Mouse (Mus musculus) heart, embryonic 13.5 days (tissue): ENCODE data around the gene Gm5426. TPM values are rescaled to one million over a fixed set of nuclear protein-coding genes. Genes with fewer than 3 reads are reported as not detected.
"Not testable (repeated sequence)": the region's sequence is repeated elsewhere in the genome, so short reads cannot be mapped to it uniquely, and the experiment has no call there.

ENCODE experiments used
- ATAC-seq: fragments of 200-750 bp; cut with Nextera tagmentation; 2 replicates; pipeline ENCODE4 v1.8.0; 2017; ENCODE audit warnings: moderate TSS enrichment; ENCODE audit not compliant: insufficient number of reproducible peaks, low FRiP score, low TSS enrichment; ENCODE audit errors: extremely low read depth
- H3K27ac ChIP-seq: fragments of 300-500 bp; sonication (generic); replicated peaks from 2 replicates; pipeline ENCODE4 v1.5.1; 2015; ENCODE audit warnings: moderate library complexity, mild to moderate bottlenecking, inconsistent platforms
- H3K27me3 ChIP-seq: fragments of 300-500 bp; sonication (generic); replicated peaks from 2 replicates; pipeline ENCODE4 v1.6.1; 2015; ENCODE audit warnings: mild to moderate bottlenecking, inconsistent platforms
- H3K36me3 ChIP-seq: fragments of 300-500 bp; sonication (generic); 2 replicates; pipeline ENCODE4 v1.6.1; 2015; ENCODE audit warnings: mild to moderate bottlenecking, inconsistent platforms
- H3K4me1 ChIP-seq: fragments of 300-500 bp; sonication (generic); 2 replicates; pipeline ENCODE4 v1.6.1; 2015; ENCODE audit warnings: inconsistent platforms
- H3K4me2 ChIP-seq: fragments of 300-500 bp; sonication (generic); 2 replicates; pipeline ENCODE4 v1.6.1; 2015; ENCODE audit warnings: inconsistent platforms, mild to moderate bottlenecking, moderate library complexity
- H3K4me3 ChIP-seq: fragments of 300-500 bp; sonication (generic); 2 replicates; pipeline ENCODE4 v1.5.1; 2015; ENCODE audit warnings: moderate library complexity, mild to moderate bottlenecking, inconsistent platforms
- H3K9ac ChIP-seq: fragments of 300-500 bp; sonication (generic); 2 replicates; pipeline ENCODE4 v1.6.1; 2015; ENCODE audit warnings: inconsistent platforms, mild to moderate bottlenecking, moderate library complexity
- H3K9me3 ChIP-seq: fragments of 300-500 bp; sonication (generic); 2 replicates; pipeline ENCODE4 v1.6.1; 2016; ENCODE audit warnings: inconsistent platforms
- WGBS: fragments of 180-500 bp; shearing (Covaris S2); methylation state at CpG from one replicate; pipeline ENCODE4 v1.1.7; 2015; ENCODE audit warnings: mixed read lengths; 5-methylcytosine and 5-hydroxymethylcytosine counted together
- polyA plus RNA-seq: library from polyadenylated mRNA; unstranded; fragments of >200 nt; fragmentation: Nextera tagmentation; extraction: Ambion mirVana; gene quantifications from 2 replicates; pipeline ENCODE4 v1.2.1, GENCODE M21; 2015

Gm5426 gene
- polyA plus RNA-seq, 1 experiment from 2014 or later, result not detected

DNA sequence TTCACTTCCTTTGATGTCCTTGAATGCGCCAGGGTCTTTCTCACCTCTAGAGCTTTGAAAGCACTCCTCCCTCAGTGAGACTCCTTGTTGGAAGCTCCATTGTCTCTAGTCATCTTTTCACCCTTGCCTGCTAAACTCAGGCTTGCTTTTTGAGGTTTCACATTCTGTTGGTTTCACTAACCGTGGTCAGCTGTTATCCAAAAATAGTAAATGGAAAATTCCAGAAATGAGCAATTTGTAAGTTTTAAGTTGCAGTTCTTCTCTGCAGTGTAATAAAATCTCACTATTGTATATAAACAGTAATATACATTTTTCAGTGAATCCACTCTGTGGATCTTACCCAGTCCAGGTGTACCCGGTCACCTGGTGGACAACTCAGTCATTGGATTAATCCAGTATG lies 21.1 kb upstream of the Gm5426 start:
- no peak overlapping the region for H3K4me3 ChIP-seq
- 74% methylated on average over 3 of the region's 3 CpGs for WGBS
- ATAC-seq, result no peak
- no peak overlapping the region for H3K9ac ChIP-seq
- no peaks in the 10 kb centered on the region for H3K4me1 ChIP-seq
- H3K27ac ChIP-seq, result no peak overlapping the region
- no peak overlapping the region for H3K4me2 ChIP-seq
- H3K9me3 ChIP-seq, result 0 out of 2 replicates have a peak, but pooled peaks cover 3% of the 10 kb centered on the region
- no peaks in the 10 kb centered on the region for H3K27me3 ChIP-seq
- H3K36me3 ChIP-seq, result no peaks in the 10 kb centered on the region

DNA sequence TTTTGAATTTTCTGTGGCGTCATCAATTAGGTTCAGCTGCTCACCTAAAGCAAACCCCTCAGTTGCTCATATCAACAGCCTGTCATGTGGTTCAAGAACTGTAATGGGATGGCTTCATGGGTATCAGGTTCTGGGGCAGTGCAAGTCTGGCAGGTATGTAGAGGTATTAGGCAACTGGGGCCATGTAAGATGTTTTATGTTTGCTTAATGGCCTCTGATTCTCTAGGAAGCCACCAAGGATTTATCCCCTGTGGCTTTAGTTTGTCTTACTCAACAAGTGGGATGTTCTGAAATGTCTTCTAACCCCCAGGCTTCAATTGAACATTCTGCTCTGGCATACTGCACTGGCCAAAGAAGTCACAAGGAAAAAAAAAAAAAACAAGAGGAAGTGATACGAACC lies 15.6 kb upstream of the Gm5426 start:
- H3K9me3 ChIP-seq, result no peaks in the 10 kb centered on the region
- H3K4me3 ChIP-seq, result no peak overlapping the region
- 75% methylated on average over 2 of the region's 2 CpGs for WGBS
- H3K4me1 ChIP-seq, result no peaks in the 10 kb centered on the region
- peak overlapping the region; percentile 25; the same call in 1 of the 2 replicates for H3K27ac ChIP-seq
- H3K36me3 ChIP-seq, result no peaks in the 10 kb centered on the region
- no peaks in the 10 kb centered on the region for H3K27me3 ChIP-seq
- H3K9ac ChIP-seq, result no peak overlapping the region
- ATAC-seq, result no peak
- H3K4me2 ChIP-seq, result no peak overlapping the region

DNA sequence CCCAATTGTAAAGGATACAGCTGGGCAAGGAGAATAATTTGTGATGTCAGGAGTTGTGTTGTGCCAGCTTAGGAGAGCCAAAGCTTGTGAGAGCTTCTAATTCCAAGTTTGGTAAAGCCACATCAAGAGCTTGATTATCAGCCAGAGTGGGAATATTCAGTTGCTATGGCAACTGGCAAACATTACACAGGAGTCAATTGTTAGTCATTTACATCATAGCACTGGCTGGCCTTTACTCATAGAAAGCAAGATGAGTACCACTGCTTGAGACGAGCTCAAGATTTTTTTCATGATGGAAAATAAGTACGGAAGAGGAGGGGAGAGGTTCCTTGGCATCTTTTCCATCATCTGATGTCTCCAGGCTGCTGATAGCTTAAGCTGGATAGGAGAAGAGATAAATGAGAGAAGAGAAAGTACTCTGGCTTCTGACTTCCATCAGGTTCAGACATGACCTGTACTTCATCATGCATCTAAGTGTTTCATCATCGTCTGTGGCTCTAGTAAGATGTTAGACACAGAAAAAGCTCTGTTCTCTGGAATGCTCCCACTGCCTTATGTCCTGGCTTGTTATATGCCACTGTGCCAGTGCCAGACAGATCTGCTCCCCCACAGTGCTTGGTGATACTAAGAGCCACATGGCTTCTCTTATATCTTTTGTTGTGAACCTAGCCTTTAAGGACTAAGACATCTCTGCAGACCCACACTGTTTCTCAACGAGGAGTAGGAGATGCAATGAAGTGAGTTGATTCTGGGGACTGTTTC lies 15.0 kb upstream of the Gm5426 start:
- Histone ChIP-seq H3K9ac (no peak overlapping the region), H3K4me2 (no peak overlapping the region), H3K4me1 (no peaks in the 10 kb centered on the region), H3K36me3 (no peaks in the 10 kb centered on the region), H3K9me3 (no peaks in the 10 kb centered on the region), H3K27me3 (no peaks in the 10 kb centered on the region), H3K27ac (peak overlapping the region; percentile 25; the same call in 1 of the 2 replicates), H3K4me3 (no peak overlapping the region)
- 55% methylated on average over 4 of the region's 4 CpGs for WGBS
- no peak for ATAC-seq

DNA sequence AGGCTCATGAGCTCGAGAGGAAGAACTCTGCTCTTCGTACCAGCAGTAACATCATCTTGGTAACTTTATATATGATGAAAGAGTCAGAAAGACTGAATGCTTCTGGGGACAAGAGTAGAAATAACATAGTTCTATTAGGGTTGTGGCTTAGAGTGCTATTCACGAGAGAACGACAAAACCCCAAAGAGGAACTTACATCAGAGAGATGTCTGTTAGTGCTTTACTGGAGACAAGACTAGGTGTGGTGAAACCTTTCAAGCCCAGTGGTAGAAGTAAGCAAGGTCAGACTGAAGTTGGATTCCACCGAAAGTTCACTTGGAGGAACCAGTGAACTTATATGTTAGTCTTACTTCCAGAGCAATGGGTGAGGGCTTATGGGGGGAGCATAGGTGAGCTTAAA lies 12.5 kb upstream of the Gm5426 start:
- Histone ChIP-seq H3K9ac (no peak overlapping the region), H3K9me3 (no peaks in the 10 kb centered on the region), H3K27ac (no peak overlapping the region), H3K36me3 (no peaks in the 10 kb centered on the region), H3K4me2 (no peak overlapping the region), H3K4me1 (no peaks in the 10 kb centered on the region), H3K27me3 (no peaks in the 10 kb centered on the region), H3K4me3 (no peak overlapping the region)
- WGBS, result 73% methylated on average over 5 of the region's 5 CpGs
- ATAC-seq, result no peak

DNA sequence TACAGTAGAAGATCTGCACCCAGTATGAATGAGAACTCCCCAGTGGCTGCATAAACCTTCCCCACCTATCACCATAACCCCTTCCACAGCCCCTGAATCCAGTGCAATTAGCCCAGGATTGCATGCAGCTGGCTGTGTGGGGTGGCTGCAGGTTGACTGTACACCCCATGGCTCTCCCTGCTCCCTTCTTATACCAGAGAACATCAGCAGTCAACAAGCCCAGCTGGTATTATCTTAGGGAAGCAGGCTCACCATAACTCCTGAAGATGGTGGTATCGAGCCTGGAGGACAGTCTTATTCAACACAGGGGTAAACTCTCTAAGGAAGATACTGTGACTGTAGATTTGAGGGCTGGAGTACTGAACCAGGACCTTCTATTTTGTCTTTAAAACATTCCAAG lies 12.1 kb upstream of the Gm5426 start:
- H3K9me3 ChIP-seq, result no peaks in the 10 kb centered on the region
- H3K9ac ChIP-seq, result no peak overlapping the region
- ATAC-seq, result no peak
- H3K27me3 ChIP-seq, result no peaks in the 10 kb centered on the region
- no peaks in the 10 kb centered on the region for H3K4me1 ChIP-seq
- WGBS, result 69% methylated on average over 1 of the region's 1 CpGs
- no peaks in the 10 kb centered on the region for H3K36me3 ChIP-seq
- H3K4me2 ChIP-seq, result no peak overlapping the region
- H3K27ac ChIP-seq, result no peak overlapping the region
- H3K4me3 ChIP-seq, result no peak overlapping the region

DNA sequence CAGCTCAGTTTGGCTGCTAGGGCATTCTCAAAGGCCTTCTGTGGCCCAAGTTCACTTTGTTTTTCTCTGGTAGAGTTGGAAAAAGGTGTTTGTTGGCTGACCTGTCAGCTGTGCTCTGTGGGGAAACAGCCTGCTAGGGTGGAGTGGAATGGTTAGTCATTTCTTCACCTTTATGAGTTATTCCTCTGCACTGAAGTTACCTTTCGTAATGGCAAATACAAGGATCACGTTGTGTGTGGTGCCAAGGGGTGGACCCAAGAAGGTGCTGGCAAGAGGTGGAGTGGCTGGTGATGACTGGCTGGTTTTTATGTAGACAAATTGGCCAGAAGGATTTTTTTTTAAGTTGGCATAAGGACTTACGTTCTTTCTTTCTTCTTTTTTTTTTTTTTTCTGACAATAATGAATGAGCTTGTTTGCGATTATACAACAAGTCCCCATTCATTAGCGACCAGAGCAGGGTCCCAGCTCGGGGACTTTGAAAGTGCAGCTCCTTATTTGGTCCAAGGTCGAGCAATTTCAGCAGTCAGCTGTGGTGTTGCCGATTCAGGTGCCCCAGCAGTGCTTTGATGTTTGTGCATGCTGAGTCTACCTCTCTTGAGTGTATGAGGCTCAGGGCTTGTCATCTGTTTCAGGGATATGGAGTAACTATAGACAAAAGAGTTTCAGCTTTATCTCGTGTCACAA lies 10.5 kb upstream of the Gm5426 start:
- H3K4me1 ChIP-seq, result no peaks in the 10 kb centered on the region
- H3K4me2 ChIP-seq, result no peak overlapping the region
- H3K9ac ChIP-seq, result no peak overlapping the region
- no peak for ATAC-seq
- no peak overlapping the region for H3K4me3 ChIP-seq
- no peak overlapping the region for H3K27ac ChIP-seq
- no peaks in the 10 kb centered on the region for H3K27me3 ChIP-seq
- WGBS, result 62% methylated on average over 9 of the region's 9 CpGs
- no peaks in the 10 kb centered on the region for H3K36me3 ChIP-seq
- H3K9me3 ChIP-seq, result no peaks in the 10 kb centered on the region

DNA sequence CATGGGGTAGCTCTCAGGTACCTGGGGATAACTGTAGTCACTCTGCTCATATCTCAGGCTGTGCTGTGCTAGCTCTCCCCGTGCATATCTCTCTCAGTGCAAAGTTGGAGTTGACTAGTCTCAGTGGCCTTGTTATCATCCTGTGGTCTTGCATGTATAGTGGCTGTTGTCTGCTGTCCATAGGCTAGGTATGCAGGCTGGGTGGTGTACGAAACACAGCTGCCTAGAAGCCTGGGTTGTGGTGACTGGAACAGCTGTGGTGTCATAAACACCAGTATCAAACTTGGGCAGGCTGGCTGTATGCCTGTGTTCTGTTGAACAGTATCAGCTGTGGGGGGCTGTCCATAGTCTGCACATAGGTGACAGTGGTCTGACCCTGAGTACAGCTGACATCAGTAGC lies 7.2 kb upstream of the Gm5426 start:
- Histone ChIP-seq H3K4me3 (no peak overlapping the region), H3K9me3 (no peaks in the 10 kb centered on the region), H3K27ac (no peak overlapping the region), H3K9ac (no peak overlapping the region), H3K4me1 (peaks cover 5% of the 10 kb centered on the region), H3K4me2 (no peak overlapping the region), H3K36me3 (no peaks in the 10 kb centered on the region), H3K27me3 (no peaks in the 10 kb centered on the region)
- 52% methylated on average over 2 of the region's 2 CpGs for whole genome bisulfite sequencing
- ATAC-seq, result no peak

DNA sequence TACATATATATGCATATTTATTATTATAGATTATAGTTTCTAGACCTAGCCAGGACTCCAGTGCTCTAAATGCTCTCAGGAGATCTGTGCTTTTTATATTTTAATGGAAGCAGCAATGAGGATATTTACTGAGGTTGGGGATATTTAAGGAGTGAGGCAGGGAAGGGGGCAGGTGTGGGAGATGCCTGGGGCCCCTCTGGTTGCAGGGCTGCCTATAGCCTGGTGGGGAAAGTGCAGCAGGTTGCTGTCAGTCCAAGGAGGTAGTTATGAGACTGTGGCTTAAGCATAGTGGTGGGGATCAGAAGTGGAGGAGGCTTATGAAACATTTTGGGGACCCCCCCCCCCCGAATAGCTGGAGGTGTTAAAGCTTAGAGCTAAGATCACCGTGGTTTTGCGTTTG lies 6.0 kb upstream of the Gm5426 start:
- peaks cover 5% of the 10 kb centered on the region for H3K4me1 ChIP-seq
- no peaks in the 10 kb centered on the region for H3K9me3 ChIP-seq
- no peak overlapping the region for H3K27ac ChIP-seq
- H3K9ac ChIP-seq, result no peak overlapping the region
- WGBS, result 67% methylated on average over 3 of the region's 3 CpGs
- no peak overlapping the region for H3K4me2 ChIP-seq
- H3K36me3 ChIP-seq, result no peaks in the 10 kb centered on the region
- ATAC-seq, result no peak
- no peaks in the 10 kb centered on the region for H3K27me3 ChIP-seq
- no peak overlapping the region for H3K4me3 ChIP-seq

DNA sequence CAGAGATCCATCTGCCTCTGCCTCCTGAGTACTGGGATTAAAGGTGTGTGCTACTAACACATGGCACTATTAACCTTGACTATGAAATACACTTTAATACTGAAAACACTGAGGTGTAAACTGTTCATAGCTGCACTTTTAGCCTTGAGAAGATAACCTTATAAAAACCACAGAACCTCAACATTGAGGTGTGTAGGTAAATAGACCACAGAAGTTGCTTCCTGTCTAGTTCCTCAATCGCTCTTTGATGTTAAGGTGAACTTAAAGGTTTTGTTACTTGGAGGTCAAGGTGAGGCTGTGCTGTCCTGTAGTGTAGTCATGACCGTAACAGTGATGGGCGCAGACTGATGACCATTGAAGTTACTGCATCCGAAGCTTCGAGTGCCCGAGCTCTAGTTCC lies 5.3 kb upstream of the Gm5426 start:
- no peak overlapping the region for H3K4me3 ChIP-seq
- H3K4me1 ChIP-seq, result peaks cover 5% of the 10 kb centered on the region
- H3K27me3 ChIP-seq, result no peaks in the 10 kb centered on the region
- no peak overlapping the region for H3K9ac ChIP-seq
- H3K27ac ChIP-seq, result no peak overlapping the region
- no peak for ATAC-seq
- no peaks in the 10 kb centered on the region for H3K36me3 ChIP-seq
- 88% methylated on average over 6 of the region's 6 CpGs for WGBS
- H3K9me3 ChIP-seq, result no peaks in the 10 kb centered on the region
- no peak overlapping the region for H3K4me2 ChIP-seq

DNA sequence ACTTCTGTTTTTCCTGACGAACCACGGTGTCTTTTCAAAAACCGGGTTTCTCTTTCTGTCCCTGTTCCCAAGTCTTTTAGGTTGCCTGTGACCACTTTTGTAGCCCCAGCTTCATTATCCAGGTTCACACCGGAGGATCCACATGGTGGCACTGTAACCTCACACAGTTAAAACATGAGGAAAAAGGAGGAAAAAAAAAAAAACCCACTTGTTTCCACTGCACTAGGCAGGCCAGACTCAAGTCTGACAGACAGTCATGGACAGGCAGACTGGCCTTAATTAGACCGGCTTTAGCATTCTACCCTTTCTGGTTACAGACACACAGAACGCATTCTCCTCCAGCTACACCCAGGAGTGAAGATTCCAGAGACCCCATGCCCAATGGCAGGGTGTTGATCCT lies 4.2 kb upstream of the Gm5426 start:
- no peak overlapping the region for H3K4me3 ChIP-seq
- no peak for ATAC-seq
- H3K36me3 ChIP-seq, result no peaks in the 10 kb centered on the region
- 24% methylated on average over 6 of the region's 6 CpGs for WGBS
- no peaks in the 10 kb centered on the region for H3K27me3 ChIP-seq
- no peak overlapping the region for H3K4me2 ChIP-seq
- H3K27ac ChIP-seq, result no peak overlapping the region
- H3K9ac ChIP-seq, result no peak overlapping the region
- no peaks in the 10 kb centered on the region for H3K9me3 ChIP-seq
- H3K4me1 ChIP-seq, result peaks cover 5% of the 10 kb centered on the region

DNA sequence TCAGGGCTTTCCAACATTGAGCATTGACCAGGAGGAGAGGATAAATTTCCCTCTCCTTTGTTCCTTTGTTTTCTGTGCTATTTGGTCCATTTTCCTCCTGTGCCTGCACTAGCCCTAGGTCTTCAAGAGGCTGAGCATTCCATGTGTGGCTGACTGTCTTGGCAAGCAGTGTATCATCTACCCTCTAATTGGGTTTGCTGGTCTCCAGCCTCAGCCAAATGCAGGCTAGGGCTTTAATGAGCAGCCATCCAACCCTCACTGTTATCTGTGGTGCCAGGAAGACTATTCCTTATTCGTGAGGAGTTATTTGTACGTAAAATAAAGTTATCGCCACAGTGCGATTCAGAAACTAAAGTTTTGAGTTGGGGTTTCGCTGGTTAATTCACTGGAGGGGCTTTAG lies 2.2 kb downstream of the Gm5426 start:
- 82% methylated on average over 5 of the region's 5 CpGs for WGBS
- Histone ChIP-seq H3K4me3 (no peak overlapping the region), H3K4me1 (no peaks in the 10 kb centered on the region), H3K27me3 (no peaks in the 10 kb centered on the region), H3K9ac (no peak overlapping the region), H3K9me3 (no peaks in the 10 kb centered on the region), H3K4me2 (no peak overlapping the region), H3K36me3 (no peaks in the 10 kb centered on the region), H3K27ac (no peak overlapping the region)
- ATAC-seq, result no peak

DNA sequence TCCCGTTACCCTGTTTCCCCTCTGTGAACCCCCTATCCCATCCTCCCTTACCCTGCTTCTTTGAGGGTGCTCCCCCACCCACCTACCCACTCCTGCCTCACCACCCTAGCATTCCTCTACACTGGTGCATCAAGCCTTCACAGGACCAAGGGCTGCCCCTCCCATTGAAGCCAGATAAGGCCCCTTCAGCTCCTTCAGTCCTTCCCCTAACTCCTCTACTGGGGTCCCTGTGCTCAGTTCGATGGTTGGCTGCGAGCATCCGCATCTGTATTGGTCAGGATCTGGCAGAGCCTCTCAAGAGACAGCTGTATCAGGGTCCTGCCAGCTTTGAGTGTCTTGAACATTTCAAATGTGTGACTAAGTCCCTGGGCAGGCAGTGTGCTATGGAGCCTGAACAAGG lies 2.9 kb downstream of the Gm5426 start:
- not testable (repeated sequence) for H3K4me3 ChIP-seq, ATAC-seq, H3K9ac ChIP-seq, H3K27ac ChIP-seq, H3K27me3 ChIP-seq, H3K9me3 ChIP-seq, H3K36me3 ChIP-seq, H3K4me1 ChIP-seq, H3K4me2 ChIP-seq
- 59% methylated on average over 4 of the region's 4 CpGs for WGBS
